Mouse (Mus musculus) forebrain, embryonic 11.5 days (tissue): Measurements from ENCODE around the gene Cyren. TPM values are rescaled to one million over a fixed set of nuclear protein-coding genes. Genes with fewer than 3 reads are reported as not detected.

Experiments used
- ATAC-seq: fragments of 200-750 bp; cut with Nextera tagmentation; replicated peaks from 2 replicates; pipeline ENCODE4 v1.8.0; 2017; ENCODE audit warnings: moderate TSS enrichment; ENCODE audit not compliant: low FRiP score
- DNase-seq: peaks from one replicate; pipeline ENCODE4 v3.0.0-alpha.2; 2017; ENCODE audit warnings: low spot score
- H3K27ac ChIP-seq: fragments of 300-500 bp; sonication (generic); 2 replicates; pipeline ENCODE4 v1.5.1; 2014; ENCODE audit warnings: low read depth, low read length
- H3K27me3 ChIP-seq: fragments of 300-500 bp; sonication (generic); 2 replicates; pipeline ENCODE4 v1.6.1; 2014; ENCODE audit warnings: mild to moderate bottlenecking, low read length, mixed read lengths; ENCODE audit not compliant: control insufficient read depth, insufficient read depth
- H3K36me3 ChIP-seq: fragments of 300-500 bp; sonication (generic); 2 replicates; pipeline ENCODE4 v1.6.1; 2014; ENCODE audit warnings: mild to moderate bottlenecking, low read length, moderate library complexity, mixed read lengths; ENCODE audit not compliant: control insufficient read depth, insufficient read depth
- H3K4me1 ChIP-seq: fragments of 300-500 bp; sonication (generic); replicated peaks from 2 replicates; pipeline ENCODE4 v1.6.1; 2014; ENCODE audit warnings: low read length, mixed read lengths; ENCODE audit not compliant: control insufficient read depth, insufficient read depth
- H3K4me2 ChIP-seq: fragments of 300-500 bp; sonication (generic); 2 replicates; pipeline ENCODE4 v1.6.1; 2014; ENCODE audit warnings: low read depth, mild to moderate bottlenecking, low read length, moderate library complexity, mixed read lengths; ENCODE audit not compliant: severe bottlenecking
- H3K4me3 ChIP-seq: fragments of 300-500 bp; sonication (generic); 2 replicates; pipeline ENCODE4 v1.5.1; 2014; ENCODE audit warnings: low read depth, low read length
- H3K9ac ChIP-seq: fragments of 300-500 bp; sonication (generic); 2 replicates; pipeline ENCODE4 v1.6.1; 2014; ENCODE audit warnings: low read length
- H3K9me3 ChIP-seq: fragments of 300-500 bp; sonication (generic); 2 replicates; pipeline ENCODE4 v1.6.1; 2016; ENCODE audit warnings: low read length, mixed read lengths; ENCODE audit not compliant: control insufficient read depth
- WGBS: fragments of 180-500 bp; shearing (Covaris S2); extraction: QIAGEN DNeasy Blood & Tissue Kit; methylation state at CpG from one replicate; pipeline ENCODE4 v1.1.7; 2014; 5-methylcytosine and 5-hydroxymethylcytosine counted together
- polyA plus RNA-seq: library from polyadenylated mRNA; unstranded; fragments of >200 nt; fragmentation: Nextera tagmentation; extraction: Ambion mirVana; gene quantifications from 2 replicates; pipeline ENCODE4 v1.2.1, GENCODE M21; 2014

Gene Cyren
- polyA plus RNA-seq, 1 experiment from 2014 or later: 13.7 TPM

DNA sequence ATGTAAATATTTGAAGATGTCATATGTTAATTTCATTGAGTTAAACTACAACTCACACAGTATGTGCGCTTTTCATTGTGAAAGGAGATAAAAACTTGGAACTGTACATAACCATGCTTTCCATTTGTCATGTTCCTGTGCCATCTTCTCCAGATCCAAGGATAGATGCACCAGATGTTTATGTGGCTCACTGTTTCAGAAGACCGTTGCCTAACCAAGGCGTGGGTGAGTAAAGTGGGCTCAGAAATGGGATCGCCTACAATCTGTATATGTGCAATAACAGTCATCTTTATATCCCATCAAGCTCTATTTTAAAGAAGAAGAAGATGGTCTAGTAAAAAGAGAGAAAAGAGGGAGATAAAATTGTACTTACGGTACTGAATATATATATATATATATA is 45.5 kb downstream of the Cyren start:
- WGBS: 95% methylated on average over 5 of the region's 5 CpGs
- Histone ChIP-seq H3K9me3 (no peaks in the 10 kb centered on the region), H3K4me1 (no peaks in the 10 kb centered on the region), H3K27ac (no peak overlapping the region), H3K9ac (no peak overlapping the region), H3K4me3 (no peak overlapping the region), H3K4me2 (no peak overlapping the region), H3K27me3 (no peaks in the 10 kb centered on the region), H3K36me3 (no peaks in the 10 kb centered on the region)
- ATAC-seq (no peak), DNase-seq (no peak)

DNA sequence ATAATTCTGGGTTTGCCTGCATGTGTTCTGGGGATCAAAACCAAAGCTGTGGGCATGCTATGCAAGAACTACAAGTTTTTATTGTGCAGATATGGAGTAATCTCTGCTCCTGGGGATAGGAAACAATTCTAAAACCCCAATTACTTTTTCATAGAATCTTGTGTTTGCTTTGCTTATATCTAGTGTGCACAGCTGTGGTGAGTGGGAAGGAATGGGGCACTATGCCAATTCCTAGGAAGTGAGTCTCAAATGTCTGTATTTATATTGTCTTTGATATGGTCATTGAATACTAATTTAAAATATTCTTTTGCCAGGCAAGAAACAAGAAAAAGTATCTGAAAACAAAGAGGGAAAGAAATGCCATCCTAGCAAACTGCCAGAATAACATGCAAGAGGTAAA is 53.5 kb downstream of the Cyren start:
- DNase-seq (no peak), ATAC-seq (no peak)
- no peak overlapping the region for H3K9ac ChIP-seq

More for the DNA sequence above, 53.5 kb downstream of the Cyren start:
- Histone ChIP-seq H3K9me3 (no peaks in the 10 kb centered on the region), H3K27me3 (no peaks in the 10 kb centered on the region), H3K4me2 (no peak overlapping the region), H3K36me3 (no peaks in the 10 kb centered on the region), H3K4me3 (no peak overlapping the region), H3K27ac (no peak overlapping the region), H3K4me1 (no peaks in the 10 kb centered on the region)

Other genes with a start within 250 kb of the Cyren start
- gene Agbl3, start 97.6 kb downstream of the Cyren start, polyA plus RNA-seq: 4.8 and 5.1 TPM in 2 replicates
- 0.89 and 1.2 TPM in 2 replicates for gene Tmem140, start 14.9 kb downstream of the Cyren start, polyA plus RNA-seq
- gene Wdr91, start 32.8 kb upstream of the Cyren start, polyA plus RNA-seq: 12.3 and 12.9 TPM in 2 replicates
- not detected in 2 replicates for gene Stra8, start 42.1 kb upstream of the Cyren start, polyA plus RNA-seq
- gene Slc23a4, start 110.3 kb upstream of the Cyren start, polyA plus RNA-seq: 0.16 and 0.51 TPM in 2 replicates